Mouse (Mus musculus) mesoderm, embryonic 11.5 days (tissue): ENCODE results near the gene Ptpn6.
A peak's percentile ranks its signal among the peaks of the same experiment; 100 is the strongest.

Experiments used
- DNase-seq: peaks from one replicate; pipeline ENCODE4 v3.0.0-alpha.2; 2012; ENCODE audit warnings: low read depth, low spot score

Ptpn6 gene

DNA sequence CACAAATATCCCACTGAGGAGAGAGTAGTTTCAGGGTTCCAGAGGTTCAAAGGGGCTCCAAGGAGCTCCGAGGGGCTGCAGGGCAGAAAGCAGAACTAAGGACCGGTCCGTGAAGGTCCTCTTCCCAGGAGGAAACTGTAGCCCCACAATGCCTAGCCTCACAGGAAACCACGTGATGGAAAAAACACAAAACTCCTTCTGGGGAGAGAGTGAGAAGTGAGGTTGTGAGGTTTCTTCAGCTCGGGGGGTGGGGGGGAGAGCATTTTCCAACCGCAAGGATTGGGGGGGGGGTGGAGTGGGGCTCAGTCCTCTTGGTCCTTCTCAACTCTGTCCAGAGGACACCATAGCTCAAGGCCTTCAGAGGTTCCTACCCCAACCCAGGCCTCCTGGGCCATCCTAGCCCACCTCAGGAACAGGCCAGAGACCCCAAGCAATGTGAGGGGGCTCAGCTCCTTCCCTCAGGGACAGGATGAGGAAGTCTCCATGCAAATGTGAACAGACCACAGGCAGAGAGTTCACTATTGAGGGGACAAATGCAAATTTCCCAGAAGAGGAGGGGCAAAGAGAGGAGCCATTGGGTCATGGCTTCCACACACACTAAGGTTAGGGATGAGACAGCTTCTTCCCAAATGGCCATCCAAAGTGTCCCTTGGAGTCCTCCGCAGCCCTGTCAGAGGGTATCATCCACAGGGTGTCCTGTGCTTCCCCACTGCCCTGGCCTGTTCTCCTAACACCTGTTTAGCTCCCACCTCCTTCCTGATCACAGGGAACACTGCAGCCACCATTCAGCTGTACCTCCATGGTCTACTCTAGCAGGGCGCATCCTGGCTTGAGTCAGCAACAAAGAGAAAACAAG is 8.4 kb downstream of the Ptpn6 start:
- no peak for DNase-seq

DNA sequence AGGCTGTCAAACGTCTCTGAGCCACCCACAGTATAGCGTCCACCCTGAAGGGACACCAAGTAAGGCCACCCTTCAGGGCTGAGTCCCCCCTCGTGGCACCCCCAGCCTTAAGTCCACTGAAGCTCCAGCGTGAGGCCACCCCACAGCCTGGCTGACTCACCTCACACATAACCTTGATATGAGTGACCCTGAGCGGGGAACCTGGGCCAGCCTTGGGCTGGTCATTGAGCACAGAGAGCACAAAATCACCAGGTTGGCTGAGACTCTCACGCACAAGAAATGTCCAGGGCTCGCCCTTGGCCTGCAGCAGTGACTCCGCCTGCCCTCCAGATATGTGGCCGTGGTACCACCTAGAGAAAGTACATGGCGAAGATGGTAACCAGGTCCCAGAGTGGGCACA is 9.9 kb downstream of the Ptpn6 start:
- no peak for DNase-seq

DNA sequence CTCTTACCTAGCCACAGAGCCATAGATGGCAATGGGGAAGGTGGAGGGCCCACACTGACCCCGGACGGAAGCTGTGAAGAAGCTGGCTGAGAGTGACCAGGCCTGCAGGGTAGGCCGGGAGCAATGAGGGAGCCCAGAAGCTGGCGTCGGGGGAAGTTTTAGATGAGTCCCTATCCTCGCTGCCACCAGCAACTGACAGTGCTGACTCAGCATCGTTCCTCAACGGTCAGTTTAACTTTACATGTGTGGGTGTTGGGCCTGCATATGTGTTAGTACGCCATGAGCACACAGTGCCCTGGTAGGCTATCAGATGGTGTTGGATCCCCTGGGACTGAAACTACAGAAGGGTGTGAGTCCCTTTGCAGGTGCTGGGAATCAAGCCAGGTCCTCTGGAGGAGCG is 14.0 kb downstream of the Ptpn6 start:
- DNase-seq = no peak

DNA sequence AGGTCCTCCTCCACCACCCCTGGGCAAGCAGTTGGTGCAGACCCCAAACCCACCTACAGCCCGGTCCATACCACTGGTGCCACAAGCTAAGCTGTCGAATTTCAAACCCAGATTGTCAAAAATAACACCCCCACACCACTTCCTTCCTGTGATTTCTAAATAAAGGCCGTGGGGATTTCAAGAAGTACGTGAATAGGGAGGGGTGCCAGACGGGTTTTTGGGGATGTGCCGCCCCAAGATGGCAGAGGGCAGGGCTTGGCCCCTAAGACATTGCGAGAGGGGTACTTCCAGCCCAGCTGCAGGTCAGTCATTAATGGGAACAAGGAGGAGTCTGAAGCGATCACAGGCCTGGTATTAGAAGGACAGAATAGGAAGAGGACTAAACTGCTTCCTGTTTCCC is 15.0 kb downstream of the Ptpn6 start:
- DNase-seq = no peak

DNA sequence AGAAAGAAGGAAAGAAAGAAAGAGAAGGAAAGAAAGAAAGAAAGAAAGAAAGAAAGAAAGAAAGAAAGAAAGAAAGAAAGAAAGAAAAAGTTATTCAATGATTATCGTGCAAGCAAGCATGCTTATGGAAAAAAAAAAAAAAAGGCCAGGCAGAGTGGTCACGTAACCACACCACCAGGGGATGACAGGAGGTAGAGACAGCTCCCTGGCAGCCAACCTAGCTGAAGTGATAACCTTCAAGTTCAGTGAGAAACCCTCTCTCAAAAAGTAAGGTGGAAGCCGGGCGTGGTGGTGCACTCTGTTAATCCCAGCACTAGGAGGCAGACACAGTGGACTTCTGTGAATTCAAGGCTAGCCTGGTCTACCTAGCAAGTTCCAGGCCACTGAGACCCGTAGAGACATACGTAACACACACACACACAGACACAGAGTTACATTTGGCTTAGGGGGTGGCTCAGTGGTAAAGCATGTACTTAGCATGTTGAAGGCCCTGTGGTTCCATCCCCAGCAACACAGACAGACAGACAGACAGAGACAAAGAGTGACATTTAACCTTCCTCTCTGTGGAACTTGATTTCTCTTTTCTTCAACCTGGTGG is 15.5 kb downstream of the Ptpn6 start:
- no peak for DNase-seq

DNA sequence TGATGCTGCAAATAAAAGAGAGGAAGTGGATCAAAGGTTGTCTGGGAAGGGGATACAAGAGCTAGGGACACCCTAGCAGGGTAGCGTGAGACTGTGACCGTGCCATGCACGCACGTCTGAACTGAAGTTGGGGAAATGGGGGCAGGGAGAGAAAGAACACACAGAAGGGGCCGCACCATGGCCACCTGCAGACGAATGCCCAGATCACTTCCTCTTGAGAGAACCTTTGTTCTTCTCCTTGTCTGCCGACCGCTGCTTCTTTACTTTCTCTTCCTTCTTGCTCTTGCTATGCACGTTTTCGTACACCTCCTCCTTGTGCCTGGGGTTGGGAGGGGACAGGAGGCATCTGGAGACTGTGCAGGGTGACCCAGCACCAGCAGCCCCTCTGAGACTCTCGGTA is 17.6 kb downstream of the Ptpn6 start:
- no peak for DNase-seq

DNA sequence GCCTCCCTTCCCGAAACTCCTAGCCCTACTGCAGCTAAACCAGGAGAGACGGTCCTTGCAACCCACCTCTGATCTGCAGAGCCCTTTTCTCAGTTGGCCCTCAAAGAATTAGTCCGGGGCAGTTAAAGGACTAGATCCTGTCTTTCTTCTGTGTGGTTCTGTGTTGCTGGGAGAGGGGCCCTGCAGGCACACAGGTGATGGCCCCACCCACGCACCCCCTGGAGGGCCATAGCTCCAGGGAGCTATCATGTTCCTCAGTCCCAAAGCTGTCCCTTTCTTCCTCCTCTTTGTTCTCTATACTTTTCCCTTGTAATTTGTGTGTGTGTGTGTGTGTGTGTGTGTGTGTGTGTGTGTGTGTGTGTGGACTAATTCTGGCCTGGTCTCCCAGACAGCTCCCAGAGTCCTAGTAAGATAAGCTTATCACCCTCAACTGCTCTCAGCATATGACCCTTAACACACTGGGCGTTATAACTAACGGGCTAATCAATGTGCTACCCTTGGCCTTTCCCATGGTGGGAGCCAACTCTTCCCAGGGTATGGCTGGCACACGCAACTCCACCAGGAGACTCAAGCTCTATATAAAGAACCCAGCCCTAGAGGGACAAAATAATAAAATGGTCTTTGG is 19.0 kb downstream of the Ptpn6 start:
- DNase-seq = no peak

DNA sequence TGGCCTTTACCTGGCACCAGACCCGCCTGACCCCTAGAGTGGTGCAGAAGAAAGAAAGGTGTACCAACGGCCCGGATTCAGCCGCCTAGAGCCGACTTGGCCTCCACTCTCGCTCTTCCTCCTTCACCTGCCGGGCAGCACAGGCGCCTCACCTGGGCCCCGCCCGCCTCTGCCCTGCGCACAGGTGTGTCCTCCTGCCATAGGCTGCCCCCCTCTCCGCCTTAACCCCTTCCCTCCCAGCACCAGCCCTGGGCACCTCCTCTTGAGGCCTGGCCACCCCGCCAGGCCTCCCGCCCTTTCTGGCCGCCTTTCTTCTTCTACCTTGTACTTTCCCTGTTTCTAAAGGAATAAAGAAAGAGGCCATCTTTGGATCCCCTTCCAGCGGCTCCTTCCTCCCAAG is 19.8 kb downstream of the Ptpn6 start:
- DNase-seq = no peak

DNA sequence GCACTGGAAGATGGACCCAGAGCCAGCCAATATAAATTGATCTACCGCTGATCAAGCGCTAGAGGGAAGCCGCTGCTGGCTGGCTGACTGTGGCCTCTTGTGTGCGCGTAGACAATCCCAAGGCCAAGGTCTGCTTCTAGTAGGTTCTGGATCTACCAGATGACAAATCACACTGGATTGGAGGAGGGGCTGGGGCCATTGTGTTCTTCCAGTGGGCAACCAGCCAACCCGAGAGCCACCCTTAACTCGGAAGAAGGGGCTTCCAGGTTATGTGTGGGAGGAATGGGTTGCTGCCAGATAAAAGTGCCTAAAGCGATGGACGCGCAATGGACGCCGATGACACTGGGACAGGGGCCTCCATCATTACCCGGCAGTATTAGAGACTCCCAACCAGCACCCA is 20.5 kb downstream of the Ptpn6 start:
- no peak for DNase-seq

DNA sequence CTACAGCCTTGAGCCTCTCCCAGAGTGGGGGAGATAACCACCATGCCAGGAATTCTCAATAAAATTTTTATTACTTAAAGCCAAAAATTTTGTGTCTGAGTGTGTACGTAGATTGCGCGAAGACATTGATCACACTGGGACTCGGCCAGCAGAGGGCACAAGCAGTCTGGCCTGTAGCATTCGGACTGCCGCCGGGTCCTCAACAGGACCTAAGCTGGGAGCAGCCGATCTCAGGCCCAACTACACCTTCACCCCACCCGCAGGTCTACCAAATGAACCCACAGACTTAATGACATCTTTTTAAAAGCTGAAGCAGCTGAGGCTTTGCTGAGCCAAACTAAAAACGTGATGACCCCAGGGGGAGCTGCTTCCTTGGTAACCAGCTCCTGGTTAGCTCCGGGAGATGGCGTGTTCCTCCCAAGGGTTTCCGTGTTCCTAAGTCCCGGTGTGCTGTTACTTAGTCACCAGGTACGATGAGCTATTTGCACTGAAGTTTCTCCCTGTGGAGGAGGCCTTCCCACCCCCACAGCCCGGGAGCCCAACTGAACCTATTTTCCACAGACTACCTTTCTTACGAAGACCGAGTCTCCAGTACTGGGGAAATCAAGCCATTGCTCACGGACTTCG is 21.5 kb downstream of the Ptpn6 start:
- peak; percentile 33 for DNase-seq

DNA sequence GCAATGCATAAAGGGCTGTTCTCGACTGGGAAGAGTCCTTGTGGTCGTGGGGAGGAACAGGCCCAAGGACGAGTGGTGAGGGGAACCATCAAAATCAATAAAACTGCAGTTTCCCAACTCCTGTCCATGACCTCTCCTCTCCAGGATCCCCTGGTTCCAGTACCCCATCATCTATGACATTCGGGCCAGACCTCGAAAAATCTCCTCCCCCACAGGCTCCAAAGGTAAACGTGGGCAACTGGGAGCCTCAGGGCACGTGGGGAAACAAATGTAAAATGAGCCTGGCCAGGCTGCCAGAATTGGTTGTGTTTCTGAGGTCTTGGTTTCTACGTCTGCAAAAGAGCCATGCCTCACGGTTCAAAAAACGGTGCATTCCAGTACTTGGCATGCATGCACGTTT is 25.6 kb downstream of the Ptpn6 start:
- no peak for DNase-seq

DNA sequence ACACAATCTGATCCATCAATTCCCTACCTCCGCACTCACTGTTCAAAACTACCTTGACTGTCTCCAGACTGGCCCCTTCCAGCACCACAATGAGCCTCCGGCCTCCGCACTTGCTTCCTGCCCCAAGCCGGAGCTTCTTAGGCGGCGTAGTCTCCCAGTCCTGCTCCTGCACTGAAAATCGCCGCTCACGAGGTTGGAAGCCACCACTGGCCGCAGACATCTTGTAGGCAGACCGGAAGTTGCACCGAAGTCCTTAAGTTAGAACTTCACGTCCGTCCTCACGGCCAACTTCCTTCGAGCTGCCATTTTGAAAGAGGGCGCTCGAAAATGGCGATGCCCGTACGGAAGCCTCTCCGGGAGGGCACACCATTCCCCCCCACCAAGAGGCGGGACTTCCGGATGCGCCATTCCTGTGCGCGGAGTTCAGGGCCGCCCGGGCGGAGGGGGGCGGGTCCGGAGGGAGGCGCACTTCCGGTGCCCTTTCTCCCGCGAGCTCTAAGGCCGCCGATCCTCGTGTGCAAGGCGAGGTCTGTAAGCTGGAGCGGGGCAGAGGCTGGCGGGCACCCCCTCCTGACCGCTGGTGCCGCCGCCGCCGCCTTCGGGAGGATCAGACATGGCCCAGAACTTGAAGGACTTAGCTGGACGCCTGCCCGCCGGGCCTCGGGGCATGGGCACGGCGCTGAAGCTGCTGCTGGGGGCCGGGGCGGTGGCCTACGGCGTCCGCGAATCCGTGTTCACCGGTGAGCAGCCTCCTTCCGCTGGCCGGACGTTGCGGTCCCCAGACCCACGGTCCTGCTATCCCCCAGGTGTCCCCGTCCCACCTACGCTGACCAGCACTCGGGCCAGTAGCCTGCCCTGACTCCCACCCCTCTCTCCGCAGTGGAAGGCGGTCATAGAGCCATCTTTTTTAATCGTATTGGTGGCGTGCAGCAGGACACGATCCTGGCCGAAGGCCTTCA is 26.4 kb downstream of the Ptpn6 start, which contains the start of the genes Emg1 and Phb2:
Gene Emg1, minus strand, starts transcription at position 355 of the 959 bp plus-strand sequence.
Gene Phb2, plus strand, starts transcription at position 513 of the 959 bp plus-strand sequence.
- DNase-seq = peak; percentile 99

DNA sequence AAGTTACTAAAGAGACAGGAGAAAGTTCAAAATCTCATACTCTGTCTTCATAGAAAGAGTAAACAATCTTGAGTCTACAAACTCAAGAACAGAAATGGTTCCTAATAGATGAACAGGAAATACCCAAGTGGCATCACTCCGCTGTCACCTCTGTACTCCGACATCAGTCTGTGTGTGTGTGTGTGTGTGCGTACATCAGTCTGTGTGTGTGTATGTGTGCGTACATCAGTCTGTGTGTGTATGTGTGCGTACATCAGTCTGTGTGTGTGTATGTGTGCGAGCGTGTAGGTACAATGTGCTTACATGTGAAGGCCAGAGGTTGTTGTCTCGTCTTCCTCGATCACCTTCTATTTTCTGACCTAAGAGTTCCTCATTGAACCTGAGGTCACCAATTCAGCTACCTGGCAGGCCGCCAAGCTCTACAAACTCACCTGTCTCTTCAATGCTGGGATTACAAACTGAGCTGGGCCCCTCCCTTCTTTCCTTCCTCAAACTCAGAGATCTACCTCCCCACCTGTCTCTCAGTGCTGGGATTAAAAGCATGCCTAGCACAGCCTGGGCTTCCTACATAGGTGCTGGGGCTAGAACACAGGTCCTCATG is 30.1 kb downstream of the Ptpn6 start:
- no peak for DNase-seq

DNA sequence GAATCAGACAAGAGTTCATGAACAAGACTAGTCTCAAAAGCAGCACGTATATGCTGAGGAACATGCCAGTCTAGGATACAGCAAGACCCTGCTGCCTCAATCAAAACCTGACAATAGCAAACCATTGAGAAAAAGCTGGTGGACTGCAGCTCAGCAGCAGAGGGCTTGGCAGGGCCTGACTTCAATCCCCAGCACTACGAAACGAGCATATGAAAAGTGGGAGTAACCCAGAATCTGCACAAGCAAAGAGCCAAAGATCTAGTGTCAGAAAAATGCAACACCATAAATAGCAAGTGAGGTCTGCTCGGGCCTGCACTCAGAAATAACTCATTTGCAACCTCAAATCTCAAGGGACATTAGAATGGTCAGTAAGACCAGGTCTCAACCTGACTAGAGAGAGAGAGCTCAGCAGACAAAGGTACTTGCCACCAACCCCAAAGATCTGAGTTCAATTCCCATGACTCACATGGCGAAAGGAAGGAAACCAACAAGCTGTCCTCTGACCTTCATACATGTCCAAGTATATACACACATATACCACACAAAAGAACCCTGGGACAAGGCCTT is 32.4 kb downstream of the Ptpn6 start:
- no peak for DNase-seq

DNA sequence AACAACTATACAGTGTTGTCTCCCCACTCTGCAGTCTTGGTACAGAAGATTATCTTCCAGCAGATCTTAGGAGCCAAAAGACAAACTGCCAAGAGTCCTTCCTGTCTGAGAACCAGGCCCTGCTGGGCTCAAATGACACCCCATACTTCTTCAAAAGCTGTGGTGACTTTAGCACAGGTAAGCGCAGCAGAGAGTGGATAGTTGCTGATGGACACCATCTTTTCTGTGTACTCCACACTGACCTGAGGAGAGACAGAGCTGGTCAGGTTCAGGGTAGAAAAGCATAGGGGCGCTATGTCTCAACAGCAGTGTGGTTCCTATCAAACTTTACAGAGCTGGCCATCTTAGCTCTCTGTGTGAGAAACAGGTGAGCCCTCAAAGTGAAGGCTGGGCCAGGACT is 34.1 kb downstream of the Ptpn6 start:
- DNase-seq = no peak

DNA sequence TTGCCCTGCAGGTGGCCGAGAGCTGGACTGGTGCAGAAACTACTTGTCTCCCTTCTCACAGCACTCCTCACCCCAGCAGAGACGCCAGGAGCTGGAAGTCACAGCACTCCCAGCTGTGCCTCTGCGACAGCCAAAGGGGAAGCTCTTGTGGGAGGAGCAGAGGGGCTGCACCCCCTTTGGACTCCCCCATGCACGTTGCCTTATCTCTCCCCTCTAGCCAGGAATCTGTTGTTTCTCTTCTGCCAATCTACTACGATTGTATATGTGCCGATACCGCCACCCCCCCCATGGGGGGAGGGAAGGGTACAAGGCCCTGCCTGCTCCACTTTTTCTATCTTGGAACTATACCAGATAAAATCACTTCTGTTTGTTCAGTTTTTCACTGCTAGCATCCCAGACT is 34.7 kb downstream of the Ptpn6 start:
- no peak for DNase-seq

DNA sequence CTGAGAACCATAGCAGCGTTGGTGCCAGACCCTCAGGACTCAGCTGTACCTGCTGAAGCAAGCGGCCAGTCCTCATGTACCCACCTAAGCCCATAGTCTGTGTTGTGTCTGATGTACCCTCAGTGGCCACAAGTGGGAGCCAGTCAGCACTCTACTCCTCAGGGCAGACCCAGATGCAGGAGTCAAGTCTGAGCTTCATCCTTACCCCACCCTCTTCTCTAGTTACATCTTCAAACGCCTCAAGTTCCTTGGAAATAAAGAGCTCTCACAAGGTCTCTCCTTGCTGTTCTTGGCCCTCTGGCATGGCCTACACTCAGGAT is 35.8 kb downstream of the Ptpn6 start:
- DNase-seq = peak; percentile 73

DNA sequence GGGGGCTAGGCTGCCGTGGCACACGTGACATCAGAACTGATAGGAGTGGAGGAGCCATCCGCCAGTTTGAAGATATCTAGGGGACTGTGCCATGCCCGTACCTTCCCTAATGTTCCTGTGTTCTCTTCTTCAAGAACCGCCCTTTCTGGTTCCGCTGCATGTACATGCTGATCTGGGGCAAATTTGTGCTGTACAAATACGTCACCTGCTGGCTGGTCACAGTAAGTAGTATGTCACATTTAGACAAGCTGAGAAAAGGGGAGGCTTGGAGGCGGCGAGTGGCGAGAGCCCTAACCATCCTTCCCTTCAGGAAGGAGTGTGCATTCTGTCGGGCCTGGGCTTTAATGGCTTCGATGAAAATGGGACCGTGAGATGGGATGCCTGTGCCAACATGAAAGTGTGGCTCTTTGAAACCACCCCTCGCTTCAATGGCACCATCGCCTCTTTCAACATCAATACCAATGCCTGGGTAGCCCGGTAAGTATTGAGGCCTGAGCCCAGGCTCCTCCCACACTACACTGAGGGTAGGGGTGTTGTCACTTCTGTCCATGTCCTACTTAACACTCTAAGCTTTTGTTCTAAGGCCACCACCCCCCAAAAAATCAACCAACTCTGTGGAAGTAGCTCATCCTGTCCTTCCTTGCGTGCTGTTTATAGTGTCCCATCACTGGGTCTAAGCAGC is 36.3 kb downstream of the Ptpn6 start:
- DNase-seq = no peak

DNA sequence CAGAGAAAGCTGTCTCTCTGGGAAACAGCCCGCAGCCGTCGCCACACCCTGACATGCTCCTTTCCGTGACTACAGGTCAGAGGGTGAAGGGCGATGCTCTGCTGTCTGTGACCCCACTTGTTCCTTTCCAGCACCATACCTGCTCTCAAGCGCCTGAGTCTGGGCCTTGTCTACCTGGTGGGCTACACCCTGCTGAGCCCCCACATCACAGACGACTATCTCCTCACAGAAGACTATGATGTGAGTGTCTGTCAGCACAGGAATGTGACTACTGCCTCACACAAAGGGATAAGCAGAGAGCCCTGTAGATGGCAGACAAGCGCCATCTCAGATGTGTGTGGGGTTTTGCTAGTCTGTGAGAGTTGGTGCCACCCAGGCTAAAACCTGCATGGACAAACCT is 37.2 kb downstream of the Ptpn6 start:
- no peak for DNase-seq
